Mouse (Mus musculus) MN1 (cell line): Measurements from ENCODE around the gene Pcyt1a.

ENCODE experiments used
- DNase-seq: peaks from one replicate; pipeline ENCODE4 v3.0.0-alpha.2; 2016; ENCODE audit warnings: low spot score

The Pcyt1a gene

DNA sequence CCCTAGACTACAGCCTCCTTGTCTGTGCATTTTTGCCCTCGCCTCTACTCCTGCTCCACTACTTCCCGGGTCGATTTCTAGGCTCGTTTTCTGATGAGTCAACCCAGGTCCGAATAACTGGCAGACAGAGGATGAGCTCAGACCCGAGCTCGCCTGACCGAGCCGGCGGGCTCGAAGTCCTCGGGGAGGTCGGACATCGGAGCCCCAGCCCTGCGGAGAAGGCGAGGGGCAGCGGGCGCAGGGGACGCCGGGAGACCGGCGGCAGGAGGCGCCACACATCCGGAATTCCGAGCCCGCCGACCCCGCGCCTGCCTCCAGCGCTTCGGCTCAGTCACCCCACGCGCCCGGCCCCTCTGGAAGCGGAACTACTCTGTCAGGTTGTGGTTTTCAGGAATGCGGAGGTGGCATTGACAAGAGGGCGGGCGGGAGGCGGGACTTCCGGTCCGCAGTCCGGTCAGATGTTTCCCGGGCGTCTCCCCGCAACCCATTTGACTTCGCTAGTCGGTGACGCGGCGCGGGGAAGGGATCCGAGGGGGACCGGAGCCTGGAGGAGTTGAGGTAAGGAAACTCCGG lies at the start of gene Pcyt1a:
Gene Pcyt1a (plus strand): TSS at position 448 of the 573 bp plus-strand sequence.
- DNase-seq, result peak; percentile 91

DNA sequence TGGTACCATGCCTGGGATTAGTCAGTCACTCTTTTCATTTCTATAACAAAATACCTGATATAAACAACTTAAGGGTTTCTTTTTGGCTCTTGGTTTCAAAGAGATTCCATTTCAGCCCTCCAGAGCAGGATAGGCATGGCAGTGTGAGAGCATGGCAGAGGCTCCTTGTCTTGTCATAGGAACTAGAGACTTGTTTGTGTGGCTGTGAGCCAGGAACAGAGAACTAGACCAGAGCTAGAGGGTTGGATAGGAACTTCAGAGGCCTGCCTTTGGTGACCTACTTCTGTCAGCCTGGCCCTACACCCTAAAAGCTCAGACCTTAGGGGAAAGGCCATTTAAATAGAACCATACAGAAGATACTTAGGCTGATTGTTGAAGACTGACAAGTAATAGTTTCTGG lies 47.8 kb upstream of the Pcyt1a start:
- DNase-seq, result no peak

DNA sequence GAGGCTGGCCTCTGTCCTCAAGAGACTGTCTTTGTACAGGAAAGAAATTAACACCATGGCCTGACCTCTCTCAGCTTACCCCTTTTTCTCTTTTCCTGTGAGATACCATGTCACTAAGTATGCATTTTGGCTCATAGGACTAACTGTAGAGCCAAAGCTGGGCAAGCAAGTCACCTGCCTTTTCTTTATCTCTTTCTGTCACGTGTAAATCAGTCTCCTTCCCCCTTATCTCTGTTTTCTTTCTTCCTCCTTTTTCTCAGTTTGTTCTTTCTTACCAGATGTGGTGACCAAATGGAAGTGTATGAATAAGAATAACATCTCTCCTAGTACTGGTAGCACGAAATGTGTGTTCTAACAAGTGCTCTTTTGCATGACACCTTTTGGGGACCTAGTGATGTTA lies 45.8 kb upstream of the Pcyt1a start:
- no peak for DNase-seq

DNA sequence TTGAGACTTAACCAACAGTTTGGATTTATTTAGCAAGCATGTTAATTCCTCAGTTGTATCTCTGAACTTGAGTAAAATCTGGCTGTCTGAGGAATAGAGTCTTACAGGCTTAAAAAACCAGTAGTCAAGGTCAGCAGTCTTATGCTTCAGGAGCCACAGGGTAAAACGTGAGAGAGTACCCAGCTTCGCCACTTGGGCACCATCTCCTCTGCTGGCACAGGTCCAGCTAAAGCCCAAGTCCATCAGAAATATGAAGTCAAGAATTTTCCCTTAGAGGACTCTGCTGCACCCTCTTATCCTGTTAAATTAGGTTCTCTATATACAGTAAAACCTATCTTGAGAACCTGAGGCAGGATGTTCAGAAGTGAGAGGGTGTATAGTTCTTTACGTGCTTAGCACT lies 43.9 kb upstream of the Pcyt1a start:
- DNase-seq, result peak; percentile 6

DNA sequence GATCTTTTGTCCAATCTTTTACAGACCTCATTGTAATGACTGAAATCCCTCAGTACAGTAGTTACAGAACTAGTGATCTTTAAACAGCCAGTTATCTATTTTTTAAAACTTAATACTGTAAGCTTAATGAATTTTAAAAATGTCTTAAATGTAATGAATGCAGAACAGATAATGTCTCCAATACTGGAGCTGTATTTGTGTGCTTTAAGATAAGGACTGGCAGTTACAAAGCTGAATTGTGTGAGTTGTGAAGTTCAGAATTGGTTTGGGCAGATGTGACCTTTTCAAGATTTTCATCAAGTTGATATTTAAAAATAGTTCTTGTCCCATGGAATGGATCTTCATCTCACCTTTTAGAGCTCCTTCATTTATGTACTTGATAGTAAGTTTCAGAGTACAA lies 41.7 kb upstream of the Pcyt1a start:
- no peak for DNase-seq

DNA sequence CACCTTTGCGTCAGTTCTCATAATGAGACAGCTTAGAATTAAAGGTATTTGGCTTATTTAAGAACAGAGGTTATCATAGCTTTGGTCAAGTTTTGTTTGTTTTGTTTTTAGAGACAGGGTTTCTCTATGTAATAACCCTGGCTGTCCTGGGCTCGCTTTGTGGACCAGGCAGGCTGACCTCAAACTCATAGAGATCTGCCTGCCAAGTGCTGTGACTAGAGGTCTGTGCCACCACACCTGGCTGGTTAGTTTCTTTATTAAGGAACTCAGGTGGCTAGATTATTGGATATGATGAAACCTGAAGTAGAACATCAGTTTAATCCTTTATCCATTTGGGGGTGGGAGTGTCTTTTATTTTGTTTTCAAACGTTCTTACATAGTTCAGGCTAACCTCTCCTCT lies 40.9 kb upstream of the Pcyt1a start:
- DNase-seq, result no peak

DNA sequence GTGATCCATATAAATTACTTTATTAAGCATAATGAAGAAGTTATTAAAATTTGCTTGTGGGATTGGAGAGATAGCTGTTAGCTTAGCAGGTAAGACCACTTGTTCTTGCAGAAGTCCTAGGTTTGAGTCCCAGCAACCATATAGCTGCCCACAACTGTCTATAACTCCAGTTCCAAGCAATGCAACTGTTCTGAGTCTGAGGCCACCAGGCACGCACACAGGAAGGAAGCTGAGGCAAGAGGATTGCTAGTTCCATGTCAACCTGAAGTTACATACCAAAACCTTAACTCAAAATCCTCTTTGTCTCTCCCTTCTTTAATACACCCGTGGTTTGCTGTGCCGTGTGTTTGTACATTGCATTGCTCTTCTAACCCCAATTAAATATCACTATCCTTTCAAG lies 39.8 kb upstream of the Pcyt1a start:
- DNase-seq, result no peak

DNA sequence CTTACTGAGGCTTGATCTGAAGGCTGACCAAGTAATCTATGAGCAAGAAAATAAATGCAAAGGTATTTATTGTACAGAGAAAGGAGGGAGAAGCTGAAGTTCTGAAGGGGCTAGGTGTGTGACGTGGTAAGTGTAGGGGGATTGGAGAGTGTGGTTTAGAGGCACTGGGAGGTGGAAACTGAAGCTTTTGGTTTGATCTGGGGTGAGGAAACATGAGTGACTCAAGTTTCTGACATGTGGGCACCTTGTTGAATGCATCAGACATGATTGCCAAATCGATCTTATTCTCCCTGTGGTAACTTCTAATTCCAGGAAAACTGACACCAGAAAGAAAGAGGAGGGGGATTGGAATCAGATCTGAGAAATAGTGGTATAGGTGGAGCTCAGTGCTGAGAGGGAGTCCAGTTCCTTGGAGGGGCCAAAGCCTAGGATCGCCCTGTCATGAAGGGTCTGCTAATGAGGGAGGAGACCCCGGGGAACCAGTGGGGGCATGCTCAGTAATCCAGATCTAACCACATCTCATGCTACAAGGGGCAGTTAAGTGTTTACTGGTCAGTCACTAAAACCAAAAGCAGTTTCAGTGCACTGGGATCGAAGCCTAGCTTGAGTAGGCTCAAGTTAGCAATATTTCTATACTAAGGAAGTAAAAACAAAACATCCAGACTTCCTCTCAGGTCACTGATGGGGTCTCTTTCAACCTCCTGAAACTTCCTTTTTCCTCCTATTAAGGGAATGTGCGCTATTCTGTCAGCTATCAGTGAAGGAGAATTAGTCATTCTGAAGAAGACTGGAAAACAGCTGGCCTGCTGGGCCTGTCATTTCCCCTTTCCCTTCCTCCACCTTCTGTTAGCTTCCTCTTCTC lies 34.8 kb upstream of the Pcyt1a start:
- DNase-seq, result no peak

DNA sequence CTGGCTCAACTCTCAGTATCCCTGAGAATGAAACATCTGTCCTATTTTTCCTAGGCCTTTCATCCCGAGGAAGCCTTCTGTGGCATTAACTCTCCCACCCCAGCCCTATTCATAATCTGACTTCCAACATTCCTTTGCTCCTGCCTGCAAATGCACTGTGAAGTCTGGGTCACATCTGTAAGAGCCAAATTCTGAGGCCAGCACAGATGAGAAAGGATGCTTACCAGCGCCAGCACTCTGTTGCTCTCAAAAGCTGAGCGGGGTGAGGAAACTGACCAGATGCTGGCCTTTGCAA lies 34.2 kb upstream of the Pcyt1a start:
- no peak for DNase-seq

DNA sequence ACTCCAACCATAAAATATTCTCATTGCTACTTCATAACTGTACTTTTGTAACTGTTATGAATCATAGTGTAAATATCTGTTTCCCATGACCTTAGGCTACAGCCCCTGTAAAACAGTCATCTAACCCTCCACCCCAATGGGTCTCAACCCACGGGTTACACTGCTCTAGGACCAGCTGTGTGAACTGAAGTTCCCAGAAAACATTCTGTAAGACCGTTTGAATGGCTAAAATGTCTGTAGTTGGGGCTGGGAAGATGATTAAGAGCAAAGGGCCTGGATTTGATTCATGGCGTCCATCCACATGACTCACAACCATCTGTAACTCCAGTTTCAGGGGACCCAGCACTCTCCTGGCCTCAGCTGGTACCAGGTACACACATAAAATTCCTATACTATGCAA lies 32.5 kb upstream of the Pcyt1a start:
- DNase-seq, result no peak

DNA sequence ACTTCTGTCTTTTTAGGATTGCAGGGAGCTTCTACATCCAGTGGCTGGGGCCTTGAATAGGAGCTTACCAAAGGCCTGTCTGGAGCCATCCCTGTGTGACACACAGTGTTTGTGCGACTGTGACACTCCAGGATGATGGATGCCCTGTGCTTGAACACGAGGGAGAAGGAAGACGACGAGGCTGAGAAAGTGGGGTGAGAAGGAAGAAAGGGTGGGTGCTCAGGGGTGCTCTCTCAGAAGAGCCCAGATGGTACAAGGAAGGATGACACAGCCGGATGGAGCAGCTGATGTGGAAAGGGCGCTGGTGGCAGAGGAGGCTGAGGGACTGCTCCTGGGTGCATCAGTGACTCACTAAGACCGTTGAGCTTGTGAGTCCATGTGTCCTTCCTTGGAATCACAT lies 30.5 kb upstream of the Pcyt1a start, which contains the start of gene Tm4sf19:
Gene Tm4sf19 (plus strand): TSS at position 240 of the 400 bp plus-strand sequence.
- no peak for DNase-seq

DNA sequence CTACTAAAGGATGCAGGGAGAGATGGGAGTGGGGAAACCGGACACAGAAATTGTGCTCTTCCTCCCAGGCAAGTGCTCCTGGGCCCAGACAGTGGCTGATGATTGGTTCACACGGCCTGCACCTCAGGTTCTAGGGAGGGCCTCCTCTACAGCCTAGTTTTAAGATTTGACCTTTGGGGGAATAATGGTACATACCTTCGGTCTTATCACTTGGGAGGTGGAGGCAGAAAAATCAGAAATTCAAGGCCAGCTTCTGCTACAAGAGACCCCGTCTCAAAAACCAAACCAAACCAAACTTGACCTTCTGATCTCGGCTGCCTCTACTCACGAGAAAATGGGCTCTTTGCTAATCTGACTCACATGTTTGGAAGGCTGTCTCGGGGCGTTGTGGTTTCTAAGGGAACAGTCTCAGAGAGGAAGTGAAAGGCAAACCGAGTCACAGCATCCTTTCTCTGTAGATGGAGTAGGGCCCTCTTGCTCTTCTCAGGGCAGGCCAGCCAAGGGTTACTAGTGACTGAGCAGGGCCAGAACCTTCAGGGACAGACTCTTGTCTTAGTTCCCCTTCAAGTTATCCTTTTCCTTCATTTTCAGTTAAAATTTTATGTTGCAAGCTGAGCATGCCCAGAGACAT lies 29.3 kb upstream of the Pcyt1a start:
- no peak for DNase-seq

DNA sequence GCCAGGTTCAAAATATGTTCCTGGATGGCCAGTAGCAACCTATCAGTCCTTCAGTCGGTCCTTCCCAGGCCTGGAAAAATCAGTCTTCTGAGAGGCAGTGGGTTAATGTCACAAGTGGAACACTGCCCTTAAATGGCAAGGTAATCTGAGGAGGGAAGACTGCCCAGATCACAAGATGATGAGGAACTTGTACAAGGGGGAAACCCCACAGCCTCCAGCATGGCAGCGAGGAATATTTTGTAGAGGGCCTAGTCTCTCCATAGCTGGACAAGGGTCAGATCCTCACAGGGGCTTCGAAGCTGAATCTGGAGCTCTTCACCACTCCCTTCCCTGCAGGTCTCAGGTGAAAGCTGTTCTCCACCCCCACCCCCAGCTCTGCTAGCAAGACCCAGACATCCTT lies 27.9 kb upstream of the Pcyt1a start:
- DNase-seq, result no peak

DNA sequence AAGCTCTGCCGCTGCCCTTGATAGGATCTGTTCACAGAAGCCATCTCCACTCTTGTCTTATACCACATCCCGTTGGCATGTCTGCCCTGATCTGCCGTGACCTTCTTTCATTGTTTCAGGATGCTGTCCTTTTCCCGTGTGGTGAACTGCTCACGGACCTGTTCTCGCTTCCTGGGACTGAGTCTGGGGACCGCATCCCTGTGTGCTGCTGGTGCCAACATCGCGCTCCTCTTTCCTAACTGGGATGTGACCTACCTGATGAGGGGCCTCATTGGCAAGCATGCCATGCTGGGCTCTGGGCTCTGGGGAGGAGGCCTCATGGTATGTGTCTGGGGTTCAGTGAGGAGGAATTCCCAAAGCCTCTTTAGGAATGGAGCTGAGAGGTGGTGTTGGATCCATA lies 25.0 kb upstream of the Pcyt1a start:
- DNase-seq, result no peak

DNA sequence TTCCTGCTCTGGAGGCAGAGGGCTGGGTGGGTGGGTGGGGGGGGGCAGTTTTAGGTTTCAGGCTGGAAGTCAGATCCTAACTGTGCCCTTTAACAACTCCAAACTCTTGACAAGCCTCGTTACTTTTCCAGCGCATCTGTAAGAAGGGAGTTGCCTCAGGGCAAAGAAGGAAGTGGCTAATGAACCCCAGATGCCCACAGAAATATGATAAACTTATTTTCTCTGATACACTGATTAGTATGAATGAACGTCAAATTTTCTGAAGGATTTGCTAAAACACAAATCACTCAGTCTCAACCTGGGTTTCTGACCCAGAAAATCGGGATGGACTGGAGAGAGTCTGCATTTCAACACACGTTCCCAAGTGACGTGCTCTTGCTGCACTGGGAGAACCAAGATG lies 24.1 kb upstream of the Pcyt1a start:
- no peak for DNase-seq

DNA sequence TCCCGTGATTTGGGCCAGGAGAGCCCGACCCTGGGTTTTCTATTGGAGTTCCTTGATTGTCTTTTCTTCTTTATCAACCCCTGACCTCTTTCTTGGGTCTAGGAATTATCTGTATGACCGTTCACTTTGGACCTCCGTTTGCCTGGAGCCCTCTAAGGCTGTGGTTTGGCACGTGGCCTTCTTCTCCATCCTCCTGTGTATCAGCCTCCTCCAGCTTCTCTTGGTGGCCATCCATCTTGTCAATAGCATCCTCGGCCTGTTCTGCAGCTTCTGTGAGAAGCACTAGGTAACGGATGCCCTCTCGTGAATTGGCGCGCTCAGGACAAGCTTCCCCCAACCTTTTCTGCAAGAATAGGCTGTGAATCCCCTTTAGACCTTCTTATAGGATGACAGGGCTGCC lies 23.0 kb upstream of the Pcyt1a start:
- no peak for DNase-seq

DNA sequence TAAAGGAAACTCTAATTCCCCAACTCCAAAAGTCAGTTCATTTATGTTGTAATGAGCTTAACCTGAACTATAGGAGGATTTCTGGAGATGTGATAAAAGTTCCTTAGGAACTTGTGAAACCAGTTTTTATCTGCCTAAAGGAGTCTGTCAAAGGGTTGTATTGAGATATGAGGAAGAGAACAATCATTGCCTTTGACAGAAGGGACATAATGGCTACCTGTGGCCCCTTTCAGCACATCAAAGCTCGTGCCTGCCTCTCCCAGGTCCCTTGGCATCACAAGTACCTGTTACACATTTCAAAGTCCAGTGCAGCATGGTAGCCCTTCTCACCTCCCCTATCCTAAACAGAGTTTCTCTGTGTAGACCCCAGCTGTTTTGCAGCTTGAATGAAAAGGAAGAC lies 13.3 kb upstream of the Pcyt1a start:
- no peak for DNase-seq

DNA sequence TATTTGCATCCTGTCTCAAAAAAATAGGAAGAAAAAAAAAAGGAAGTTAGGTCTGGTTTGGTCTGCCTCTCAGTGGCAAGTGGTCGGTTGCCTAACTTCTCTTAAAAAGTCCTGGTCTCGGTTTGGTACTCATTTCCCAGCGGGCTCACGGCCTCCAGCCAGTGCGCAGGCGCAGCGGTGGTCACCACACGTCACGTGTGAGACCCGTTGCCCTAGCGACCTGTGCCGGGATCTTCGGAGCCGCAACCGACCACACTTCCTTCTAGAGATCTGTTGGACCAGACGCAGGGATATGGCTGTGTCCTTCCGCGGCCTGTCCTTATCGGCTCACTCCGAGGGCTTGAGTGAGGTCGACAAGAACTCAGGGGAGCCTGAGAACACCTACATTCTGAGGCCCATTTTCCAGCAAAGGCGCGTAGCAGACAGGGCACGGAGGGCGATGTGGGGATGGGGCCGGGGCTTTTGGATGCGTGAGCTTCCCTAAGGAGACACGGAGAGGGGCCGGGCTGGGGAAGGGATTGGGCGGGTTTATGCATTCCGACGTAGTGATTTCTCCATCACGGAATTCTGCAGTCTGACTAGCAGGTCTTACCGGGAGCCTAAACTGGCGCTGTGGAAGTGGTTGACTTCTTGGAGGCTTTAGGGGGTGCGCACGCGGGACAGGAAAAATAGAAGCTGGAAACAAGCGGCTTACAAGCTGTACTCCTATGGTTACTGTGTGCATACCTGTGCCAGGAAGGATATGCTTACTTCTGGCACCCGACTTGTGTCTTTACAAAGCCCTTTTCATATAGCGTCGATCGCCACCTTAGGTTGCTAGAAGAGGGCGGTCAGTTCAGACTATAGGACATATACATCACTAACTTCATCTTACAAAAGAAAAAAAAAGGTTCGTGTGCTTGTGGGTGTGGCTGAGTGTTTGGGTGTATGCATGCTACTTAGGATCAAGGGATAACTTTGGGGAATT lies 10.9 kb upstream of the Pcyt1a start, which contains the start of gene Tctex1d2:
Gene Tctex1d2 (plus strand): TSS at position 186 of the 967 bp plus-strand sequence.
- DNase-seq, result peak; percentile 95

DNA sequence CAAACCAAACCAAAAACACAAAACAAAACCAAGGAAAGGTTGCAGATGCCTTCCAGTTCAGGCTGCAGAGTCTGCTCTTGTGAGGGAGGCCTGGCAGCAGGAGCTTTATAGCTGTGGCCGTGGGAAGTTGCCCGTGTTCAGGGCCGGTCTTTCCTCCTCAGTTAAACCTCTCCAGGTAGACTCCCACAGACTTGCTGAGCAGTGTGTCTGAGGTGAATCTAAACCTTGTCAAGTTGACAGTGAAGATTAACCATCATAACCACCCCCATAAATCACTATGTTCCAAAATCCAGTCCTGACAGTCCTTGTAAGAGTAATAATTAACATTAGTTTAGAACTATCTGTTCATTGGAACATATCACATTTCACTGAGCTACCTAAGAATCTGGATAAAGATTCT lies 3.2 kb upstream of the Pcyt1a start:
- no peak for DNase-seq

DNA sequence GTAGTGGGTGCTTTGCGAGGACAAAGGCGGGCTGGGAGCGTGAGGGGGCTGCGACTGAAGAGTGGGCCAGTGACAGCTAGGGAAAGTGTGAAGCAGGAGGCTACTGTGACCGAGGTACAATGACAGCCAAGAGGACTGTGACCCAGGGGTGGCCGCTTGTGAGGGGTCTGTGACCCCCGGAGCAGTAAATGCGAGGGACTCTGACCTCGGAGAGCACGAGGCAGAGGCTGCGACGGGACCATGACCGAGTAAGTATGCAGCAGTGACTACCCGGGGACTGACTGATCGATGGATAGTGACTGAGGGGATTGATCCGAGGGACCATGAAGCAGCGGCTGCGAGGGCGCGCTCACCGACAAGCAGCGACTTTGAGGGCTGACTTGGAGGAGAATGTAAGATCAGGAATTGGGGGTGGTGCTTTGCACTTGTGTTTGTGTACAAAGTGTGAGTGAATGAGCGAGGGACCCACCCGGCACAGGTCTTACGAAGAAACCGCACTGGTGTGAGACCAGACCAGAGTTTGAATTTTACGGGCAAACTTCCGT lies 398 bp downstream of the Pcyt1a start:
- DNase-seq, result no peak

DNA sequence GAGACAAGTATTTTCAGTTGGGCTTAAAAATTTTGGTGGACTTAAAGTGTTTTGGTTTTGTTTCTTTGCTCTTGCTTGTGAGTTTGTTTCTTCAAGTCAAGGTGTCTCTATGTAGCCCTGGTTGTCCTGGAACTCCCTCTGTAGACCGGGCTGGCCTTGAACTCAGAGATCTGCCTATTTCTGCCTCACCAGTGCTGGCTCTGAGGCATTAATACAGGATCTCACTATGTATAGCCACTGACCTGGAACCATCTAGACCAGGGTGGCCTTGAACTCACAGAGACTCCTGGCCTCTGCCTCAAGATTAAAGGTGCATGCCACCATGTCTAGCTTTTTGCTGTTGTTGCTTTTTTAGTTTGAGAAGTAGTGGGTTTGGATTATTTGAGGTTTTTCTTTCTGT lies 1.2 kb downstream of the Pcyt1a start:
- no peak for DNase-seq

DNA sequence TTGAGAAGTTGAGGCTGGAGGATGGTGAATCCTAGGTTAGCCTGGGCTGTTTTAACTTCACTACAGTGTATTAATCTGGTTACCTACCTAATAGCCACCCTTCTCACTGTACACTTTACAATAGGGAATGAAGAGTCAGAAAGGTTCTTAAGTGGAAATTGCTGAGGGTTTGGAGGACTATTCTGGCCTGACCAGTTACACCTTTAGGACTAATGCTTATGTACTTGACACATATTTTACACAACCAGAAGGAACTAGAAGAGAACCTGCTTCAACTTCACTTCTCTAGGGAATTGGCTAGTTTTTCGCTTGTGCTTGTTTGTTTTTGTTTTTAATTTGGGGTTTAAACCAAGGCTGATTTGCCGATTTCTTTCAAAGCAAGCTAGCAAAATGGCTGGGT lies 2.4 kb downstream of the Pcyt1a start:
- no peak for DNase-seq
